Mouse (Mus musculus) brown adipose tissue, adult 24 weeks (tissue): Measurements from ENCODE around the gene Abat. TPM values are rescaled to one million over a fixed set of nuclear protein-coding genes. Genes with fewer than 3 reads are reported as not detected.

Experiments
- H3K27ac ChIP-seq: fragments of 200-500 bp; replicated peaks from 2 replicates; pipeline ENCODE4 v1.5.1; 2012; ENCODE audit warnings: low read depth, mild to moderate bottlenecking, low read length
- H3K4me1 ChIP-seq: fragments of 200-500 bp; 2 replicates; pipeline ENCODE4 v1.6.1; 2012; ENCODE audit warnings: low read length, mixed read lengths; ENCODE audit not compliant: control insufficient read depth, insufficient read depth, insufficient read length
- H3K4me3 ChIP-seq: fragments of 200-500 bp; 2 replicates; pipeline ENCODE4 v1.5.1; 2012; ENCODE audit warnings: low read depth, mild to moderate bottlenecking, low read length, moderate library complexity; ENCODE audit not compliant: insufficient read depth
- polyA plus RNA-seq: library from polyadenylated mRNA; stranded (reverse); fragments of >200 nt; gene quantifications from 2 replicates; pipeline ENCODE4 v1.2.4, GENCODE M21; 2012; ENCODE audit not compliant: missing spikeins, insufficient read depth, insufficient read length

Gene Abat
- polyA plus RNA-seq, 1 experiment, result 1.7 TPM

DNA sequence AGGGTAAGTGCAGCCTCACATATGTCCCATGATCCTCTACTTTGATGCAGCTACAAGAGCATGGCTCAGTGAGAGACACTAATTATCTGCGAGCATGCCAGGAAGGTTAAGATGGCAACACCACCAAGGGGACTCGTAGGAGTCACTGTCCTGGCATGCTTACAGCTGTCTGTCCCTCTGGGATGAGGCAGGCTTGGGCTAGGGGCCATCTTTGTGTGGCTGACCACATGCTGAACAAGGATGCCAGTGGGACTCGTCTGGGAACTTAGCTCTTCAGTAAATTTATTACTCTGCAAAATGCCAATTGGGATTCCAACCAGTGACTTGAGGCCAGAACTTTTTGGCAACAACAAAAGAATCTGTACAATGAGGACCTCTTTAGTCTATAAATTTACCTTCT is 62.9 kb downstream of the Abat start:
- no peaks in the 10 kb centered on the region for H3K4me1 ChIP-seq
- no peak overlapping the region for H3K4me3 ChIP-seq
- H3K27ac ChIP-seq, result no peak overlapping the region

DNA sequence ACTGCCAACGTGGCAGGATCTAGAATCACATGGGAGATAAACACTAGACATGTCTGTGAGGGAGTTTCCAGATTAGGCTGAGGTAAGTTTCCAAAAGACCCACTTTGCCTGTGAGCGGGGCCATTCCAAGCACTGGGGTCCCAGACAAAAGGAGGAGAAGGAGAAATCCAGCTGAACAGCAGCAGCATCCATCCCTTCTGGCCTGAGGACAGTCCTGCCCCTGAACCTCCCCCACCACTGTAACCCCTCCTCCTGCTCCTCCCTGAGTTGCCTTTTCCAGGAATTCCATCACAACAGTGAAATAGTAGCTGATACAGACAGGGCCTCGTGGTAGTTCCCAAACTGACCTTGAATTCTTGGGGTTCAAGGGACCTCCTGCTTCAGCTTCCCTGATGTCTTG is 63.7 kb downstream of the Abat start:
- Histone ChIP-seq H3K27ac (no peak overlapping the region), H3K4me3 (no peak overlapping the region), H3K4me1 (no peaks in the 10 kb centered on the region)

DNA sequence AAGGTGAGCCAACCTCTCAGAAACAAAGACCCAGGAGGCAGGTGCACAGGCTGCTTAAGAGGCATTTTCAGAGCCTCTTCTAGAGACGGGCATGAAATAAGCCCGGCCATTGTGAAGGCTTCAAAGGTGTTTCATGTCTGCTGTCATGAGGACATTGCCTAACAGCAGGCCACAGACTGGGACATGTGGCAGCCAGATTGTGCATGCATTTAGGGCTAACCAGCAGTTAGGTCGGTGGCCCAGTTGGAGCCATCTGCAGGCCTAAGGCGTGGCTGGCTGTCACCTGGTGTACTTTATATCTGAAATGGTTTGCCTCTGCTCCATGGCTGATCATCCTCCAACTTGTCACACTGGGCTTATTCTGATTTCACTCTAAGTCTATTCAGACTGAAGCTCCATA is 65.1 kb downstream of the Abat start:
- no peak overlapping the region for H3K27ac ChIP-seq

DNA sequence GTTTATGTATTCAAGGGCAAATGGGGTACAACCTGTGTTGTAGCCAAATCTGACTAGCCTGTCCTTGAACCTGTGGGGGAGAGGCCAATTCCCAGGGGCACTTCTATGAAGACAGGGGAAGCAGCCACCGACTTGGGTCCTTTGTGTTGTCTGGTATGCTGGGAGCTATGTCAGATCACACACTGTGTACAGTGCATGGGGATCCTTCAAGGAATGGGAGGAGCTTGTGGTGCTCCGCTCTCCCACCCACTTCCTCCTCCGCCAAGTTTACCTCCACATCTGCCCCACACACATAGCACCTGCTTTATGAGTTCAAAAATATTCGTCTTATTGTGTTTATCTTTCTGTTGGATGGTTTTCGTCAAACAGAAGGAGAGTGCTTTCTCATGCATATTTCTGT is 66.3 kb downstream of the Abat start:
- Histone ChIP-seq H3K27ac (no peak overlapping the region), H3K4me3 (no peak overlapping the region)

More for the DNA sequence above, 65.1 kb downstream of the Abat start:
- no peak overlapping the region for H3K4me3 ChIP-seq
- H3K4me1 ChIP-seq, result no peaks in the 10 kb centered on the region

DNA sequence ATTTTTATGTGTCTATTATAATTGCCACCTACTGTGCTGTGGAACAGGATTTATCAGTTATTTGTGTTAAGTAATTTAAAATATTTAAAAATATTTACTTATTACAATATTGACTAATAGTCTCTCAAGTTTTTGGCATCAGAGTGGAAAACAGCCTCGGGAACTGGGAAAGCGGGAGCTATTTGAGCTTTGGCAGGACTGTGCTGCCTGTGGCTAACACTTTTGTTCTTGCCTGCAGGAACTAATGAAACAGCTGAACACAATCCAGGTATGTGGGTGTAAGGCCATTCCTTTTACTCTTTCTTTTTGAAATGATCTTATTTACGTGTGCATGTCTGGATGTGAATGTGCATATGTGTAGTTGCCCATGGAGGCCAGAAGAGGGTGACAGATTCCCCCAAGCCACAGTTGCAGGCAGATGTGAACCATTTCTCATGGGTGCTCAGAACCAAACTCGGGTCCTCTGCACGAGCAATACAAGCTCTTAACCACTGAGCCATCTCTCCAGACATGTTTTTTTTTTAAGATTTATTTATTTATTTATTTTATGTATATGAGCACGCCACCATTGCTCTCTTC is 68.5 kb downstream of the Abat start:
- Histone ChIP-seq H3K4me3 (no peak overlapping the region), H3K27ac (no peak overlapping the region), H3K4me1 (no peaks in the 10 kb centered on the region)

More for the DNA sequence above, 66.3 kb downstream of the Abat start:
- no peaks in the 10 kb centered on the region for H3K4me1 ChIP-seq

DNA sequence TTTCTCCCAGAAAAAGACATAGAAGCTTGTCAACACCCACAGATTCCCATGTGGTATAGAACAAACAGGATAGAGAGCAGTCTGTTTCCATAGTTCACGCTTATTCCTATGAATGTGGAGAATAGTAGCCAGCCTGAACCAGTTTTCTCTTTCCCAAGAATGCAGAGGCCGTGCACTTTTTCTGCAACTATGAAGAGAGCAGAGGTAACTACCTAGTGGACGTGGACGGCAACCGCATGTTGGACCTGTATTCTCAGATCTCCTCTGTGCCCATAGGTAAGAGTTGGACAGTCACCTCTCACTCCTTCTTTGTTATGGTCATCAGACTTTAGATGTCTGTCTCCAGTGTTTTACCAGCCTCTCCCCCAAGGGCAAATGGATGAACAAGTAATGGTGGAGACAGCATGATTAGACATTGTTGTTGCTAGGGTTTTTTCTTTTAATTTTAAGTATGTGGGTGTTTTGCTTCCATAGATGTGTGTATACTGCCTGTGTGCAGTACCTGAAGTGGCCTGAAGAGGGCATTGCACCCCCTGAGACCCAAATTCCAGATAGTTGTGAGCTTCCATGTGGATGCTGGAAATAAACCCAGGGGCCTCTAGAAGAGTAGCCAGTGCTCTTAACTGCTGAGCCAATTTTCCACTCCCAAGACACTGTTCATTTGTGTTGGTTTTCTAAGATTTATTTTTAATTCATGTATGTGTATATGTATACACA is 69.5 kb downstream of the Abat start:
- Histone ChIP-seq H3K4me1 (no peaks in the 10 kb centered on the region), H3K4me3 (no peak overlapping the region), H3K27ac (no peak overlapping the region)

DNA sequence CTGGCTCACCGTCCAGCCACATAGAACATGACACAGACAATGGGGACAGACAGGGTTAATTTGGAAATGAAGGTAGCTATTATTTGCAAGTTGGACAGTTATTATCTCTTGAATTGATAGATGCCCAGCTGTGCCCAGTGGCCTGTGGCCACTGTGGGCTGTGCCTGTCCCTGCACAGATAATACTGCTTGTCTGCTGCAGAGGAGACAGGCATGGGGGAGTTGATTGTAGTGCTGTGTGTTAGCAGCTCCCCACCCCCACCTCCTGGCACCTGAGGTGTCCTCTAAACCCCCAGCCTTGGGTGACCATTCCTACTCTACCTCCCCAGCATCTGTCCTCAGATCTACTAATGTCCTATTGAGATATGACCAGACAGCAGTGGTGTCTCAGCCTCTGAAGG is 71.0 kb downstream of the Abat start:
- Histone ChIP-seq H3K4me1 (no peaks in the 10 kb centered on the region), H3K27ac (no peak overlapping the region), H3K4me3 (no peak overlapping the region)

DNA sequence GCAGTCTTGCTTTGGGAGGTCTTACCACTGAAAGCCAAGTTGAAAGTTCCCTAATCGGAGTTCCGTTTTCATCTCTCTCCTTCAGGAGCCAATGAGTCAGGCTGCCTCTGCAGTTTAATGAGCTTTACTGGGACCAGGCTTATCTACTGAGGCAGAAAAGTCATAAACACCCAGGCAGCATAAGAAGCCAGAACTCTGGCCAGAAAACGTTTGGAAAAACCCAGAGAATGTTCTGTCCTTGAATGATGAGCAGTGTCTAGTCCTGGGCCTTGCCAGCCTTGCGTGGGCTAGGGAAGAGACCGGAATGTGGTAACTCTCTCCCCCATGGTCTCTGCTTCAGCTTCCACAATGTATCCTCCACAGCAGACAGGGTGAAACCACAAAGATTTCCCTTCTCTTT is 71.8 kb downstream of the Abat start:
- Histone ChIP-seq H3K4me3 (no peak overlapping the region), H3K27ac (no peak overlapping the region), H3K4me1 (no peaks in the 10 kb centered on the region)

DNA sequence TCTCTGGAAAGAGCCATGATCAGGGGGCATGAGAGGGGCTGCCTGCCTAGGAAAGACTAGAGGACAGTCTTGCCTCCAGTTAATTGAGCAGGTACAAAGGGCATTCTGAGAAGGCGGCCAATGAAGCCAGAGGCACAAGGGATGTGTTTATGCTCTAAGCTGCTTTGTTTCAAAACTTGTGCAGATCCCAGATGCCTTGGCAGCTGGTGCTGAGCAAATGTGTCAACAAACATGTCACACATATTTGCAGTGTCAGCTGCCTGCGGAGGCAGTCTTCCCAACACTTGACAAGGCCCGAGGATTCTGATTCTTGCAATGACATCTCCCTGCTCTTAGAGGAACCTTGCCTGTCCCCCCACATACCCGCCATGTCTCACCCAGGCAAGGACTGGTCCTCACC is 82.2 kb downstream of the Abat start:
- Histone ChIP-seq H3K27ac (no peak overlapping the region), H3K4me1 (no peaks in the 10 kb centered on the region; the same call in 1 of the 2 replicates), H3K4me3 (no peak overlapping the region)

DNA sequence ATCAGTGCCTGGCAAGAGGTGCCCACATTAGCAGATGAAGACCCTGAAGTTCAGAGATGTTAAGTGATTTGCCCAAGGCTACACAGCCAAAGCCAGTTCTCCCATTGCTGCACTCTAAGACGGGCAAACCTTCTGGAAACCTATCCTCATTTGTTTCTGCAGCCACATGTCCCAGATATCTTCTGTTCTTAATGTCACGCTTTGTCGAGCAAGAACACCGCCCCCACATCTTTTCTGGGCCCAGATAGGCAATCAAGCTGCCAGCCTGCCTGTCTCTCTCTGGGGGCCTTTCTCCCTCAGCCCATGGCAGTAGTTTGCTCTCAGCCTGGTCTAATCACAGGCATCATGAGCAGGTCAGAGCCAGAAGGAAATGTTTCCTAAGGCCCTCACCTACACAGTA is 83.1 kb downstream of the Abat start:
- H3K27ac ChIP-seq, result no peak overlapping the region
- no peaks in the 10 kb centered on the region; the same call in 1 of the 2 replicates for H3K4me1 ChIP-seq

DNA sequence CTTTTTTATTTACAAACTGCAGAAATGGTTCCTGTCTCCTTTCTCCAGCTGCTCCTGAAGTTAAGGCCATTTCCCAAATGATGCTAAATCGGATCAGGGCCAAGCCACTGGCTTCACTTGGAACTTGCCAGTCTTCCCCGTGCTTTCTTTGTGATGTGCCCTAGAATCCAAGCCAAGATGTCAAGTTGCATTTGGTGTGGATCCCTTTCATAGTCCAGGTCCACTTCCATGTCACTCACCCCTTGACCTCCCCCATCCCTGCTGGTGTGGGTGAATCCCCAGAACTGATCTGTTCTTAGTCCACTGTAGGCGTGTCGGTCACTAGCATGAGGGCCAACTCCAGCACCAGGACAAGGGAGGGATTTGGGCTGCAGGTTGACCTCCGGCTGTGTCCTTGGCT is 84.3 kb downstream of the Abat start:
- Histone ChIP-seq H3K27ac (no peak overlapping the region), H3K4me1 (no peaks in the 10 kb centered on the region; the same call in 1 of the 2 replicates)

More for the DNA sequence above, 83.1 kb downstream of the Abat start:
- no peak overlapping the region for H3K4me3 ChIP-seq

DNA sequence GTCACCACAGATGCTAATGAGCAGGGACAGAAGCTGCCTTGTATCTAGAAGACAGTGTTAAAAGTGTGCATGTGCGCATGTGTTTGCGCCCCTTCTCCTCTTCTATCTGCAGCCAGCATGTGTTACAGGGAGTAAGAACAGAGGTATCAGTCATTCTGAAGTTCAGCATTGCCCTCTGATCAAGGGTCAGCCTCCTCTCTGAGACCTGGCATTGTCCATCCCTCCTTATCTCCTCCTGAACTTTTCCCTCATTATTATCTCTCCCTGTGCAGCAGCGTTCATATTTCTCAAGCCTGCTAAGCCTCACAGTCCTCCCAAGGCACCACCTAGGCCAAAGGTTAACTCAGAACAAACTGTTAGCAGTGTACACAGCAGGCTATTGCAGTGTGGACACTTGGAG is 90.6 kb downstream of the Abat start:
- H3K4me3 ChIP-seq, result no peak overlapping the region
- no peaks in the 10 kb centered on the region for H3K4me1 ChIP-seq
- H3K27ac ChIP-seq, result no peak overlapping the region

More for the DNA sequence above, 84.3 kb downstream of the Abat start:
- H3K4me3 ChIP-seq, result no peak overlapping the region

DNA sequence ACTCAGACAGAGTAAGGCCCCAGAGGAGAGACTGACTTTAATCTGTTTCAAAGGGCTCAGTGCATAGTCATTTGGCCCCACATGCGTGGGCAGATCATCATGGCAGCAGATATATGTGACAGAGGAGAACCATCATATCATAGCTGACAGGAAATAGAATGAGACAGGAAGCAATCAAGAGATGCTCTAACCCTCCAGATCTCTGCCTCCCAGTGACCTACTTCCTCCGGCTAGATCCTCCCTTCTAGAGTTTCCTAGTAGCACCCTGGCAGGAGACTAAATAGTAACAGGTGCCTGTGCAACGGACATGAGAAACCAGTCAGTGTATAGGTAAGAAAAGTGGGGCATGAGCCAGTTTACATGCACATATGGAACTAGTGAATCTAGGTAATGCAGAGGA is 97.2 kb downstream of the Abat start:
- Histone ChIP-seq H3K4me3 (no peak overlapping the region), H3K4me1 (no peaks in the 10 kb centered on the region), H3K27ac (no peak overlapping the region)

DNA sequence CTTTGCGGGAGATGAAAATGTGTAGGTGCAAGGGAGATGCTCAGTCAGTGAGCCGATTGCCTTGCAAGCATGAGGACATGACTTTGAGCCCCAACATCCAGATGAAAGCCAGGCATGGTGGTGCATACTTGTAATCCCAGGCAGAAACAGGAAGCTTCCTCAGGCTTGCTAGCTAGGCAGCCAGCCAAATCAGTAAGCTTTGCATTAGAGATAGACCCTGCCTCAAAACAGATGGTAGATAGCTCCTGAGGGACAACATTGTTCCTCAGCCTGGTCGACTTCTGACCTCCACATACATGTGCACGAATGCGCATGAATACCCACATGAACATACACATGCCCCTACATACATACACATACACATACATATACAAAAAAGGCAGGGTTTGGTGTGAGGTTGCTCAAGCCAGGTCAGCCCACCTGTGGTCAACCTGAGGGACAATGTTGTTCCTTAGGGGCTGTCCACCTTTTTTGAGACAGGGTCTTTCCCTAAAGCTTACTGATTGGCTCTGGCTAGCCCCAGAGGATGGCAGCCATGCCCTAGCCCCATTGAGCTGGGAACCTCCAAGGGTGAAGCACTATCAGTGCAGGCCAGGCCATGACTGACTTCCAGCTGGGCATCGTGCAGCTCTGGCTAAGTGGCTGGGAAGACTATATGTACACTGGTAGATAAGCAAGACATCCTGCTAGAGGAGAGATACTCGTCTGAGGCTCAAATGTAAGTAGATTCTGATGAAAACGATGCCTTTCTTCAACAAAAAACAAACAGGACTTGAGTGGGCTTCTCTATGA is 99.2 kb downstream of the Abat start:
- no peak overlapping the region for H3K4me3 ChIP-seq
- no peak overlapping the region for H3K27ac ChIP-seq
- H3K4me1 ChIP-seq, result no peaks in the 10 kb centered on the region

DNA sequence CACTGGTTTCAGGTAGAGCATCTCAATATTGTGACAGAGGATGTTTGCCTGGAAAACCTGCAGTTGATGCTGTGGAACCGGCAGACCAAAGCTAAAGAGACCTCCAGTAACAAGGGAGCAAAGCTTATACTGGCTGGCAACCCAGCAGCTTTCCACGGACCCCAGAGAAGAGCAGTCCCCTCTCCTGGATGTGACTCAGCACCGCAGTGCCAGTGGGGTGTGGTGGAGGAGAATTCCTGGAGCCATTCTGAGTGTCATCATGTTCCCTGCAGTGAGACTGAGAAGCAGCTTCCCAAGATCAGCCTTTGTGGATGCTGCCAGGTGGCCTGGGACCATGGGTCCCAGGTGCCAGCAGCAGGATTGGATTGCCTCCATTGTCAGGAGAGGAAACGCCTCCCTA is 99.8 kb downstream of the Abat start:
- no peaks in the 10 kb centered on the region for H3K4me1 ChIP-seq
- H3K4me3 ChIP-seq, result no peak overlapping the region
- H3K27ac ChIP-seq, result no peak overlapping the region
